In the genomic region with DNA sequence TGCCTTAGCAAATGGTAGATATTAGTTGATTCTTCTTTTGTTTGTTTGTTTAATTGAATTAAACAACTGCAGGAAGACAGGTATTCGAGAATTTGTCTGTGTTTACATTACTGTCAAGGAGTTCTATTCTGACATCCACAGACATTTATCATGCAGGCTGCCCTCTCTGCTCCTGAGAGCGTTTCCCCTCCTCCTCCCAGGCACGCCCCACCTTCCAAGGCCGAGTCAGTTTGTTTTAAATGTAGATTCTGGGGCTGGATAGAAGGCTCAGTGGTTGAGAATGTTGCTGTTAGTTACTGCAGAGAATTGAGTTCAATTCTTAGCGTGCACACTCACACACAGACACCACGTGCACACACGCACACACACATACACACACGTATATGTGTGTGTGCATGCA, we compare ENCODE assay signal across 18 mouse cellular contexts.
"Had no signal": no experiment of that assay in that cellular context is flagged by ENCODE, and none has a peak within 500 bp of the region (broad histone marks: within the 10 kb centered on the region; RNA-seq: fewer than 3 reads in every experiment).

No protein-coding gene starts in this region.

- H3K4me3 ChIP-seq: limb, embryonic 12.5 days; limb, embryonic 15.5 days; midbrain, embryonic 12.5 days; midbrain, embryonic 15.5 days; neural tube, embryonic 12.5 days; neural tube, embryonic 15.5 days had no signal

- H3K36me3 ChIP-seq: limb, embryonic 12.5 days; limb, embryonic 15.5 days; midbrain, embryonic 12.5 days; midbrain, embryonic 15.5 days; neural tube, embryonic 12.5 days; neural tube, embryonic 15.5 days had no signal

- DNase-seq: kidney, postnatal 14 days; kidney, postnatal 4 days; left cerebral cortex, postnatal 4 days; liver, postnatal 0 days; lung, embryonic 14.5 days; right cerebral cortex, adult 18-20 months; right cerebral cortex, postnatal 14 days; right cerebral cortex, postnatal 4 days; thymus, postnatal 25 days had no signal

- H3K27me3 ChIP-seq: limb, embryonic 12.5 days; limb, embryonic 15.5 days; midbrain, embryonic 15.5 days; neural tube, embryonic 12.5 days; neural tube, embryonic 15.5 days had no signal

- H3K4me1 ChIP-seq: neural tube, embryonic 12.5 days had no signal

- H3K4me2 ChIP-seq: limb, embryonic 12.5 days; limb, embryonic 15.5 days; lung, embryonic 14.5 days; midbrain, embryonic 12.5 days; midbrain, embryonic 15.5 days; neural tube, embryonic 12.5 days; neural tube, embryonic 15.5 days had no signal

- H3K9me3 ChIP-seq: limb, embryonic 12.5 days; limb, embryonic 15.5 days; midbrain, embryonic 12.5 days; midbrain, embryonic 15.5 days; neural tube, embryonic 12.5 days; neural tube, embryonic 15.5 days had no signal

- H3K9ac ChIP-seq: limb, embryonic 12.5 days; limb, embryonic 15.5 days; liver, embryonic 14.5 days; liver, postnatal 0 days; lung, embryonic 14.5 days; midbrain, embryonic 12.5 days; midbrain, embryonic 15.5 days; neural tube, embryonic 12.5 days; neural tube, embryonic 15.5 days had no signal

- H3K27ac ChIP-seq: limb, embryonic 12.5 days; limb, embryonic 15.5 days; liver, embryonic 14.5 days; macrophage; midbrain, embryonic 12.5 days; midbrain, embryonic 15.5 days; neural tube, embryonic 12.5 days; neural tube, embryonic 15.5 days had no signal

- ATAC-seq: lung, postnatal 0 days; midbrain, embryonic 15.5 days had no signal
